Mouse (Mus musculus) ES-CJ7 (cell line): ENCODE data around the gene Eif2ak1.
A peak's percentile ranks its signal among the peaks of the same experiment; 100 is the strongest.
"Not testable (repeated sequence)": the region's sequence is repeated elsewhere in the genome, so short reads cannot be mapped to it uniquely, and the experiment has no call there.

Source experiments
- DNase-seq: peaks from one replicate; pipeline ENCODE4 v3.0.0; 2011; ENCODE audit warnings: low read depth, low spot score

Eif2ak1 gene

GRCm38 (mm10) chr5:143817116-143817930 lies at the start of gene Eif2ak1:
TSS of gene Eif2ak1 (plus strand) at chr5:143817788.
- peak; percentile 96 for DNase-seq

GRCm38 (mm10) chr5:143781951-143782350 lies 35.6 kb upstream of the Eif2ak1 start:
- DNase-seq, result no peak

GRCm38 (mm10) chr5:143785391-143785790 lies 32.2 kb upstream of the Eif2ak1 start:
- DNase-seq, result no peak

- not testable (repeated sequence) for DNase-seq
Measured at GRCm38 (mm10) chr5:143801216-143801615, 16.4 kb upstream of the Eif2ak1 start.

- DNase-seq, result no peak
Measured at GRCm38 (mm10) chr5:143804056-143804765, 13.4 kb upstream of the Eif2ak1 start.

GRCm38 (mm10) chr5:143807268-143807667 lies 10.3 kb upstream of the Eif2ak1 start:
- DNase-seq, result no peak

GRCm38 (mm10) chr5:143809421-143810090 lies 8.0 kb upstream of the Eif2ak1 start:
- no peak for DNase-seq

- DNase-seq, result no peak
Measured at GRCm38 (mm10) chr5:143811653-143812052, 5.9 kb upstream of the Eif2ak1 start.

GRCm38 (mm10) chr5:143814626-143815025 lies 3.0 kb upstream of the Eif2ak1 start:
- DNase-seq, result no peak

GRCm38 (mm10) chr5:143817931-143818311 lies 333 bp downstream of the Eif2ak1 start:
- no peak for DNase-seq

- no peak for DNase-seq
Measured at GRCm38 (mm10) chr5:143818461-143818860, 873 bp downstream of the Eif2ak1 start.

GRCm38 (mm10) chr5:143818949-143819348 lies 1.4 kb downstream of the Eif2ak1 start:
- no peak for DNase-seq

GRCm38 (mm10) chr5:143819906-143820660 lies 2.5 kb downstream of the Eif2ak1 start:
- no peak for DNase-seq

GRCm38 (mm10) chr5:143820820-143821219 lies 3.2 kb downstream of the Eif2ak1 start:
- no peak for DNase-seq

- no peak for DNase-seq
Measured at GRCm38 (mm10) chr5:143871547-143872169, 54.1 kb downstream of the Eif2ak1 start.

- DNase-seq, result peak; percentile 34
Measured at GRCm38 (mm10) chr5:143874571-143874970, 57.0 kb downstream of the Eif2ak1 start.

- no peak for DNase-seq
Measured at GRCm38 (mm10) chr5:143885274-143885673, 67.7 kb downstream of the Eif2ak1 start.

- DNase-seq, result no peak
Measured at GRCm38 (mm10) chr5:143890741-143891140, 73.2 kb downstream of the Eif2ak1 start.

GRCm38 (mm10) chr5:143892255-143892886 lies 74.8 kb downstream of the Eif2ak1 start:
- peak; percentile 43 for DNase-seq

- no peak for DNase-seq
Measured at GRCm38 (mm10) chr5:143893396-143893795, 75.8 kb downstream of the Eif2ak1 start.
